In genomic region chr5:65696821-65697485, GRCm38 (mm10) we compare ENCODE assay signal across 8 mouse cellular contexts. TPM values are rescaled to one million over a fixed set of nuclear protein-coding genes. Genes with fewer than 3 reads are reported as not detected.
DNase-seq lines count a peak whose midpoint lies in the region; ATAC-seq and TF ChIP-seq lines count a peak whose summit lies in the region.

No protein-coding gene starts in this region.

- H3K27ac ChIP-seq in embryonic facial prominence, embryonic 13.5 days, result peak overlapping the region; percentile 97
- peak overlapping the region; percentile 88 for H3K27ac ChIP-seq in heart, adult 2 months
- H3K27ac ChIP-seq in kidney, adult 2 months (ENCODE audit: insufficient read depth, low read depth, low read length), result peak overlapping the region; percentile 53
- H3K27ac ChIP-seq in limb, embryonic 13.5 days, result peak overlapping the region; percentile 97
- H3K27ac ChIP-seq in midbrain, embryonic 15.5 days, result peak overlapping the region; percentile 95

- peak overlapping the region; percentile 99 for H3K9ac ChIP-seq in embryonic facial prominence, embryonic 13.5 days
- peak overlapping the region; percentile 100 for H3K9ac ChIP-seq in heart, adult 2 months (ENCODE audit: low read depth, low read length)
- peak overlapping the region; percentile 98 for H3K9ac ChIP-seq in limb, embryonic 13.5 days
- H3K9ac ChIP-seq in midbrain, embryonic 15.5 days, result peak overlapping the region; percentile 88

- peak; percentile 72; the same call in 1 of the 2 replicates for TF ChIP-seq EP300 in heart, adult 2 months (IDR thresholded peaks at IDR 0.05; ENCODE audit: insufficient read depth, low read depth, low read length)

- ATAC-seq in embryonic facial prominence, embryonic 13.5 days (ENCODE audit: insufficient number of reproducible peaks, insufficient read depth, low FRiP score, low TSS enrichment, low read depth), result peak; percentile 22; the same call in 1 of the 2 replicates
- ATAC-seq in limb, embryonic 13.5 days (ENCODE audit: low FRiP score, low read depth), result peak; percentile 4; the same call in 1 of the 2 replicates
- ATAC-seq in midbrain, embryonic 15.5 days (replicated peaks), result peak; percentile 43

- H3K27me3 ChIP-seq in embryonic facial prominence, embryonic 13.5 days, result no peaks in the 10 kb centered on the region
- H3K27me3 ChIP-seq in heart, adult 2 months (ENCODE audit: control insufficient read depth, insufficient read depth, low read length), result no peaks in the 10 kb centered on the region
- H3K27me3 ChIP-seq in kidney, adult 2 months (replicated peaks; ENCODE audit: control insufficient read depth, insufficient read depth, low read length), result no peaks in the 10 kb centered on the region
- H3K27me3 ChIP-seq in limb, embryonic 13.5 days, result no peaks in the 10 kb centered on the region
- H3K27me3 ChIP-seq in midbrain, embryonic 15.5 days (replicated peaks), result no peaks in the 10 kb centered on the region

- peaks cover 26% of the 10 kb centered on the region for H3K36me3 ChIP-seq in embryonic facial prominence, embryonic 13.5 days
- H3K36me3 ChIP-seq in heart, adult 2 months (ENCODE audit: control insufficient read depth, insufficient read depth, low read length), result peaks cover 18% of the 10 kb centered on the region
- H3K36me3 ChIP-seq in kidney, adult 2 months (ENCODE audit: control insufficient read depth, insufficient read depth, low read length), result no peaks in the 10 kb centered on the region
- H3K36me3 ChIP-seq in limb, embryonic 13.5 days, result peaks cover 25% of the 10 kb centered on the region
- no peaks in the 10 kb centered on the region for H3K36me3 ChIP-seq in midbrain, embryonic 15.5 days (replicated peaks)

- TF ChIP-seq CTCF in heart, adult 2 months (IDR thresholded peaks at IDR 0.05), result peak; percentile 92; the same call in 1 of the 2 replicates
- peak; percentile 74 for TF ChIP-seq CTCF in kidney, adult 2 months (conservative IDR thresholded peaks at IDR 0.05; ENCODE audit: insufficient read depth, insufficient read length, low read depth, low read length)

- DNase-seq in 3134 (ENCODE audit: extremely low read depth, insufficient read length, low spot score), result peak; percentile 69
- DNase-seq in adrenal gland, postnatal 36 days, result peak; percentile 76 to 83
- DNase-seq in heart, adult 2 months, result peak; percentile 78 to 80
- DNase-seq in kidney, adult 2 months, result peak; percentile 86
- peak; percentile 44 to 63 for DNase-seq in spleen, adult 18-20 months

- intact Hi-C loops in heart, adult 2 months (cut with DNase I), result loop anchor here (1.0 to 5.0 kb wide), 4 partner anchors 162 to 360 kb away; partner anchors contain the start of gene Rfc1

- no peak for TF ChIP-seq POLR2A in heart, adult 2 months (IDR thresholded peaks at IDR 0.05; ENCODE audit: insufficient read depth, low read depth, low read length)
- TF ChIP-seq POLR2A in kidney, adult 2 months (IDR thresholded peaks at IDR 0.05; ENCODE audit: low read depth, low read length), result no peak

- WGBS in embryonic facial prominence, embryonic 13.5 days, result under 1% methylated on average over 57 of the region's 58 CpGs
- WGBS in heart, adult 2 months, result 1% methylated on average over 58 of the region's 58 CpGs
- under 1% methylated on average over 58 of the region's 58 CpGs for WGBS in kidney, adult 2 months
- WGBS in limb, embryonic 13.5 days, result under 1% methylated on average over 56 of the region's 58 CpGs
- WGBS in midbrain, embryonic 15.5 days, result under 1% methylated on average over 57 of the region's 58 CpGs

- peak overlapping the region; percentile 77 for H3K4me3 ChIP-seq in embryonic facial prominence, embryonic 13.5 days
- H3K4me3 ChIP-seq in heart, adult 2 months, result peak overlapping the region; percentile 80
- peak overlapping the region; percentile 86 for H3K4me3 ChIP-seq in kidney, adult 2 months (ENCODE audit: insufficient read depth, low read depth, low read length)
- peak overlapping the region; percentile 96 for H3K4me3 ChIP-seq in limb, embryonic 13.5 days
- peak overlapping the region; percentile 95 for H3K4me3 ChIP-seq in midbrain, embryonic 15.5 days

- H3K9me3 ChIP-seq in embryonic facial prominence, embryonic 13.5 days, result no peaks in the 10 kb centered on the region
- H3K9me3 ChIP-seq in limb, embryonic 13.5 days, result no peaks in the 10 kb centered on the region
- H3K9me3 ChIP-seq in midbrain, embryonic 15.5 days, result no peaks in the 10 kb centered on the region

- H3K4me1 ChIP-seq in embryonic facial prominence, embryonic 13.5 days, result peaks cover 24% of the 10 kb centered on the region
- H3K4me1 ChIP-seq in heart, adult 2 months (ENCODE audit: control insufficient read depth, insufficient read depth, low read length), result peaks cover 4% of the 10 kb centered on the region
- H3K4me1 ChIP-seq in kidney, adult 2 months (ENCODE audit: control insufficient read depth, insufficient read depth, low read length), result peaks cover 6% of the 10 kb centered on the region; the same call in 1 of the 2 replicates
- peaks cover 26% of the 10 kb centered on the region for H3K4me1 ChIP-seq in limb, embryonic 13.5 days
- H3K4me1 ChIP-seq in midbrain, embryonic 15.5 days, result peaks cover 27% of the 10 kb centered on the region

- H3K4me2 ChIP-seq in embryonic facial prominence, embryonic 13.5 days, result peak overlapping the region; percentile 68
- H3K4me2 ChIP-seq in limb, embryonic 13.5 days (replicated peaks), result peak overlapping the region; percentile 70
- H3K4me2 ChIP-seq in midbrain, embryonic 15.5 days, result peak overlapping the region; percentile 58

- peaks cover 5% of the 10 kb centered on the region; the same call in 1 of the 2 replicates for H3K79me2 ChIP-seq in heart, adult 2 months (replicated peaks; ENCODE audit: control insufficient read depth, insufficient read depth, low read length)

RNA-seq across cellular contexts. Expression of gene Pds5a, which starts 1.1 kb away (rescaled TPM):
- 10 to 100 TPM; 91.0 to 91.5 TPM for total RNA-seq in adrenal gland, postnatal 36 days (2021)
- polyA plus RNA-seq in embryonic facial prominence, embryonic 13.5 days (2015; fragmentation: Nextera tagmentation; extraction: Ambion mirVana), result 80.2 and 89.0 TPM in 2 replicates
- 10 to 100 TPM; 54.8 to 65.4 TPM for total RNA-seq in heart, adult 2 months (2021)
- 14.8 and 25.6 TPM in 2 replicates for polyA plus RNA-seq in heart, adult 2 months (2012; rRNA removed)
- 14.4 and 17.3 TPM in 2 replicates for polyA plus RNA-seq in kidney, adult 2 months (2012; rRNA removed)
- polyA plus RNA-seq in limb, embryonic 13.5 days (2015; fragmentation: Nextera tagmentation; extraction: Ambion mirVana), result 75.2 and 78.0 TPM in 2 replicates
- polyA plus RNA-seq in midbrain, embryonic 15.5 days (2015; fragmentation: Nextera tagmentation; extraction: Ambion mirVana), result 45.1 and 46.0 TPM in 2 replicates

Comparison
In these comparisons a context has a peak if more than half of its experiments do, and no peak if none do; other contexts are left out.
1. Peak in every context shown above with its lines: DNase-seq, ATAC-seq, H3K4me3 ChIP-seq and H3K27ac ChIP-seq.